Mouse (Mus musculus): ENCODE results near the gene Cog5.

The Cog5 gene

GRCm38 (mm10) chr12:31892771-31893170 lies 238.1 kb downstream of the Cog5 start:
- no peak for DNase-seq (ENCODE audit: low read depth)

GRCm38 (mm10) chr12:31895095-31895734 lies 240.5 kb downstream of the Cog5 start:
- DNase-seq (ENCODE audit: low read depth): no peak

GRCm38 (mm10) chr12:31895888-31896287 lies 241.2 kb downstream of the Cog5 start:
- DNase-seq (ENCODE audit: low read depth): no peak

GRCm38 (mm10) chr12:31896295-31896694 lies 241.6 kb downstream of the Cog5 start:
- no peak for DNase-seq (ENCODE audit: low read depth)

- no peak for DNase-seq (ENCODE audit: low read depth)
These were observed 242.3 kb downstream of the Cog5 start for GRCm38 (mm10) chr12:31896986-31897385.

- DNase-seq (ENCODE audit: low read depth): no peak
These were observed 242.8 kb downstream of the Cog5 start for GRCm38 (mm10) chr12:31897456-31897855.

GRCm38 (mm10) chr12:31900391-31900914 lies 245.8 kb downstream of the Cog5 start:
- DNase-seq (ENCODE audit: low read depth): no peak

- DNase-seq (ENCODE audit: low read depth): no peak
These were observed 251.3 kb downstream of the Cog5 start for GRCm38 (mm10) chr12:31905696-31906551.

- DNase-seq (ENCODE audit: low read depth): no peak
These were observed 252.8 kb downstream of the Cog5 start for GRCm38 (mm10) chr12:31907436-31907835.

GRCm38 (mm10) chr12:31912966-31913551 lies 258.4 kb downstream of the Cog5 start:
- DNase-seq (ENCODE audit: low read depth): no peak

GRCm38 (mm10) chr12:31913614-31914013 lies 258.9 kb downstream of the Cog5 start:
- DNase-seq (ENCODE audit: low read depth): no peak

- DNase-seq (ENCODE audit: low read depth): no peak
These were observed 262.0 kb downstream of the Cog5 start for GRCm38 (mm10) chr12:31916691-31917090.

GRCm38 (mm10) chr12:31917245-31917644 lies 262.6 kb downstream of the Cog5 start:
- DNase-seq (ENCODE audit: low read depth): peak; percentile 49

GRCm38 (mm10) chr12:31920464-31921405 lies 266.1 kb downstream of the Cog5 start:
- DNase-seq (ENCODE audit: low read depth): no peak

- DNase-seq (ENCODE audit: low read depth): no peak
These were observed 269.5 kb downstream of the Cog5 start for GRCm38 (mm10) chr12:31924135-31924534.

GRCm38 (mm10) chr12:31925343-31925742 lies 270.7 kb downstream of the Cog5 start:
- DNase-seq (ENCODE audit: low read depth): no peak

GRCm38 (mm10) chr12:31926661-31927061 lies 272.0 kb downstream of the Cog5 start:
- DNase-seq (ENCODE audit: low read depth): peak; percentile 63

GRCm38 (mm10) chr12:31928498-31928897 lies 273.8 kb downstream of the Cog5 start:
- DNase-seq (ENCODE audit: low read depth): no peak

GRCm38 (mm10) chr12:31931818-31932217 lies 277.1 kb downstream of the Cog5 start:
- DNase-seq (ENCODE audit: low read depth): peak; percentile 35

GRCm38 (mm10) chr12:31936657-31937300 lies 282.1 kb downstream of the Cog5 start:
- DNase-seq (ENCODE audit: low read depth): no peak

GRCm38 (mm10) chr12:31937613-31938012 lies 282.9 kb downstream of the Cog5 start:
- DNase-seq (ENCODE audit: low read depth): no peak
